Mouse (Mus musculus) embryonic facial prominence, embryonic 11.5 days (tissue): ENCODE measurements around the gene Tspan12. TPM values are rescaled to one million over a fixed set of nuclear protein-coding genes. Genes with fewer than 3 reads are reported as not detected.

Source experiments
- ATAC-seq: fragments of 200-750 bp; cut with Nextera tagmentation; replicated peaks from 2 replicates; pipeline ENCODE4 v1.8.0; 2017; ENCODE audit warnings: low read depth; ENCODE audit not compliant: insufficient number of reproducible peaks, low FRiP score, low TSS enrichment
- DNase-seq: peaks from one replicate; pipeline ENCODE4 v3.0.0-alpha.2; 2015; ENCODE audit warnings: low spot score
- H3K27ac ChIP-seq: fragments of 300-500 bp; sonication (generic); replicated peaks from 2 replicates; pipeline ENCODE4 v1.5.1; 2014; ENCODE audit warnings: mild to moderate bottlenecking, low read depth, low read length, control low read depth
- H3K27me3 ChIP-seq: fragments of 300-500 bp; sonication (generic); 2 replicates; pipeline ENCODE4 v1.6.1; 2014; ENCODE audit warnings: mild to moderate bottlenecking, low read length, moderate library complexity, mixed read lengths; ENCODE audit not compliant: control insufficient read depth, insufficient read depth
- H3K36me3 ChIP-seq: fragments of 300-500 bp; sonication (generic); replicated peaks from 2 replicates; pipeline ENCODE4 v1.6.1; 2014; ENCODE audit warnings: low read depth, mild to moderate bottlenecking, low read length, moderate library complexity, mixed read lengths; ENCODE audit not compliant: control insufficient read depth, insufficient read depth
- H3K4me1 ChIP-seq: fragments of 300-500 bp; sonication (generic); 2 replicates; pipeline ENCODE4 v1.6.1; 2014; ENCODE audit warnings: low read length, mixed read lengths; ENCODE audit not compliant: control insufficient read depth, insufficient read depth
- H3K4me2 ChIP-seq: fragments of 300-500 bp; sonication (generic); 2 replicates; pipeline ENCODE4 v1.6.1; 2014; ENCODE audit warnings: low read depth, mild to moderate bottlenecking, control low read depth, low read length, moderate library complexity
- H3K4me3 ChIP-seq: fragments of 300-500 bp; sonication (generic); 2 replicates; pipeline ENCODE4 v1.5.1; 2014; ENCODE audit warnings: low read depth, low read length, control low read depth
- H3K9ac ChIP-seq: fragments of 300-500 bp; sonication (generic); replicated peaks from 2 replicates; pipeline ENCODE4 v1.6.1; 2014; ENCODE audit warnings: mild to moderate bottlenecking, control low read depth, low read length
- H3K9me3 ChIP-seq: fragments of 300-500 bp; sonication (generic); replicated peaks from 2 replicates; pipeline ENCODE4 v1.6.1; 2016; ENCODE audit warnings: mild to moderate bottlenecking, low read length, inconsistent platforms, mixed read lengths; ENCODE audit not compliant: control insufficient read depth
- WGBS: fragments of 180-500 bp; shearing (Covaris S2); extraction: QIAGEN DNeasy Blood & Tissue Kit; methylation state at CpG from one replicate; pipeline ENCODE4 v1.1.7; 2014; 5-methylcytosine and 5-hydroxymethylcytosine counted together
- polyA plus RNA-seq: library from polyadenylated mRNA; unstranded; fragments of >200 nt; fragmentation: Nextera tagmentation; extraction: Ambion mirVana; gene quantifications from 2 replicates; pipeline ENCODE4 v1.2.1, GENCODE M21; 2014

Tspan12 gene
- polyA plus RNA-seq, 1 experiment from 2014 or later = 63.9 TPM

DNA sequence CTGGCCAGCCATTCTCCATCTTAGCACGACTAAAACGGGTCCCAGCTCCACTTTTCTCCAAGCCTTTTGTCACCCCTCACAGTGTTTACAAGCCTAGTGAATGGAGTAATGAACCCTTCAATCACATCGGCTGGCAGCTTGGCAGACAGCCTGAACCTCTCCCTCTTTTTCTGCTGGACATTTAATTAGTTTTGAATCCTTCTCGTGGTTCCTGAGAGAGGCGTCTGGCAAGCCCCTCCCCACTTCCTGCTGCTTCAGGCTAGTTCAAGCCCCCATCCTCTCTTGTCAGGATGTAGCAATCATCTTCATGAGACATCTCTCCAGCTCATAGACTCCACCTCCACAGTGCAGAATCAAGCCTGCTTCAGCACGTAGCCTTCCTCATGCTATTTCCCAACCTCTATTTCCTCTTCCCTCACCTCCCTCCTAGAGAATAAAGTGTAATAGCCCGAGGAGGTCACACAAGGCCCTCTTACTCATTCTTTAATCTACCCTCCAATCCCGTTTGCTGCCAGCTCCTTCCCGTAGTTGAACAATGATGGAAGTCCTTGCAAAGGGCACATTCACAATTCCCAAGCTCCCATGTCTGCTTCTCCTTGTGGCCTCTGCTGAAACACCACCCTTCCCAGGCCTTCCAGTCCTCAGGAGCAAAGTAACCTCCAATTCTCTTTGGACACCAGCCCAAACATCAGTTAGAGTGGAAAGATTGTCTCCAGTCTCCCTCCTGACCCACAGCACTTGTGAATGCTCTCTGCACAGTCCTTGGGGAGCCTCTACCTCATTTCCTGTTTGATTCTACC is 12.1 kb downstream of the Tspan12 start:
- 0 out of 2 replicates have a peak, but pooled peaks have one; percentile 62 for ATAC-seq
- H3K36me3 ChIP-seq = no peaks in the 10 kb centered on the region
- DNase-seq = no peak
- H3K27ac ChIP-seq = no peak overlapping the region
- H3K4me1 ChIP-seq = peaks cover 3% of the 10 kb centered on the region; the same call in 1 of the 2 replicates
- no peaks in the 10 kb centered on the region for H3K9me3 ChIP-seq
- no peaks in the 10 kb centered on the region for H3K27me3 ChIP-seq
- no peak overlapping the region for H3K4me2 ChIP-seq
- H3K4me3 ChIP-seq = no peak overlapping the region
- 33% methylated on average over 9 of the region's 9 CpGs for WGBS
- H3K9ac ChIP-seq = no peak overlapping the region

DNA sequence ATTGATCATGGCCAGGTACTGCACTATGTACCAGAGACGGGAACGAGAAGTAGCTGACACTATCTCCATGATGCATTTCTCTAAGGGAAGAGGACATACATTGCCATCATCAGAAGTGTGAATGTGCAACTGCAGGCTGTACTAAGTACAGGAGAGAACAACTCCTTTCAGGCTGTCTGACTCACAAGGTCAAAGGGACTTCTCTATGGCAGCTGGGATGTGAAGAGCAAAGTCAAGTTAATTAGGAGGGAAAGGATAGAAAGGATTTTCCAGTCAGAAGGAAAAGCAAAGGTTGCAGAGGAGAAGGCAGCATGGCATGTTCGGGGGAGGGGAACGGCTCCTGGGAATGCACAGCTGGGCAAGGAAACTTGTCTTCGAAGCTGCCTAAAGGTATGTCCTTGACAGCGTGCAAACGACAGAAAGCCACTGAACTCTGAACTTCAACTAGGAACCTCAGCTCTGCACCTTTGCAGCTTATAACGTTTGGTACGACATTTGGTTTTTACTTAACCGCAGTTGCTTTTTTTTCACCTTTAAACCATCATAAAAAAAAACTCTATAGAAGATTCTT is 13.0 kb downstream of the Tspan12 start:
- Histone ChIP-seq H3K36me3 (no peaks in the 10 kb centered on the region), H3K4me2 (no peak overlapping the region), H3K4me1 (peaks cover 3% of the 10 kb centered on the region; the same call in 1 of the 2 replicates), H3K9ac (no peak overlapping the region), H3K27ac (no peak overlapping the region), H3K9me3 (no peaks in the 10 kb centered on the region), H3K4me3 (no peak overlapping the region), H3K27me3 (no peaks in the 10 kb centered on the region)
- 65% methylated on average over 10 of the region's 10 CpGs for WGBS
- DNase-seq (no peak), ATAC-seq (no peak)

- Histone ChIP-seq H3K9me3 (no peaks in the 10 kb centered on the region), H3K36me3 (no peaks in the 10 kb centered on the region), H3K27me3 (no peaks in the 10 kb centered on the region), H3K9ac (no peak overlapping the region), H3K4me2 (no peak overlapping the region), H3K4me3 (no peak overlapping the region), H3K4me1 (no peaks in the 10 kb centered on the region), H3K27ac (no peak overlapping the region)
- no peak for ATAC-seq
- no peak for DNase-seq
- 89% methylated on average over 4 of the region's 4 CpGs for WGBS
Observed at GRCm38 (mm10) chr6:21833531-21833930, 18.8 kb downstream of the Tspan12 start.

DNA sequence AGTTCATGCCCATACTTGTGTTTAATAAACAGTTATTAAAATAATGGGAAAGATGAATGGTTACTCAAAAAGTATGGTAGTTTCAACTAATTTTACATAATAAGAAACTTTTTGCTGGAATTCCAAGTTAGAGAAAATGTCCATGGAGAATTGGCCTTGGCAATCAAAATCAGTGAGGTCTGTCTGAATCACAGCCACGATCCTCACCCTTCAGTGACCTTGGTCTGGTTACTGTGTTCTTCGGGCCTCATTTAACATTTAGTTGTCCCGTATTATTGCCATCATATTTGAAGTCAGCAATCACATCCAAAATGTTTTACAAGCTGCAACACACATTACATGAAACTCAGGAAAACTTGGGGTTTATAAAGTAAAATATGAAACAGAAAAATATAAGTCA is 20.4 kb downstream of the Tspan12 start:
- H3K9me3 ChIP-seq = no peaks in the 10 kb centered on the region
- DNase-seq = no peak
- ATAC-seq = no peak
- 77% methylated on average over 3 of the region's 3 CpGs for WGBS
- no peaks in the 10 kb centered on the region for H3K4me1 ChIP-seq
- H3K9ac ChIP-seq = no peak overlapping the region
- no peak overlapping the region for H3K4me2 ChIP-seq
- H3K27ac ChIP-seq = no peak overlapping the region
- no peaks in the 10 kb centered on the region for H3K27me3 ChIP-seq
- no peak overlapping the region for H3K4me3 ChIP-seq
- H3K36me3 ChIP-seq = no peaks in the 10 kb centered on the region; the same call in 1 of the 2 replicates

- Histone ChIP-seq H3K27me3 (no peaks in the 10 kb centered on the region), H3K4me1 (no peaks in the 10 kb centered on the region), H3K4me3 (no peak overlapping the region), H3K4me2 (no peak overlapping the region), H3K36me3 (no peaks in the 10 kb centered on the region; the same call in 1 of the 2 replicates), H3K9ac (no peak overlapping the region), H3K9me3 (no peaks in the 10 kb centered on the region), H3K27ac (no peak overlapping the region)
- WGBS = 77% methylated on average over 6 of the region's 6 CpGs
- DNase-seq = no peak
- ATAC-seq = no peak
Observed at GRCm38 (mm10) chr6:21830931-21831330, 21.4 kb downstream of the Tspan12 start.

GRCm38 (mm10) chr6:21829930-21830329 is 22.4 kb downstream of the Tspan12 start:
- Histone ChIP-seq H3K4me1 (no peaks in the 10 kb centered on the region), H3K36me3 (no peaks in the 10 kb centered on the region; the same call in 1 of the 2 replicates), H3K27ac (no peak overlapping the region), H3K9ac (no peak overlapping the region), H3K4me3 (no peak overlapping the region), H3K27me3 (no peaks in the 10 kb centered on the region), H3K4me2 (no peak overlapping the region), H3K9me3 (no peaks in the 10 kb centered on the region)
- WGBS = 74% methylated on average over 7 of the region's 7 CpGs
- ATAC-seq = no peak
- DNase-seq = no peak

GRCm38 (mm10) chr6:21828437-21828836 is 23.9 kb downstream of the Tspan12 start:
- H3K4me3 ChIP-seq = no peak overlapping the region
- H3K27ac ChIP-seq = no peak overlapping the region
- H3K4me1 ChIP-seq = no peaks in the 10 kb centered on the region
- no peak overlapping the region for H3K4me2 ChIP-seq
- DNase-seq (no peak), ATAC-seq (no peak)
- H3K27me3 ChIP-seq = no peaks in the 10 kb centered on the region
- no peaks in the 10 kb centered on the region; the same call in 1 of the 2 replicates for H3K36me3 ChIP-seq
- 83% methylated on average over 4 of the region's 4 CpGs for WGBS
- H3K9ac ChIP-seq = no peak overlapping the region
- no peaks in the 10 kb centered on the region for H3K9me3 ChIP-seq

DNA sequence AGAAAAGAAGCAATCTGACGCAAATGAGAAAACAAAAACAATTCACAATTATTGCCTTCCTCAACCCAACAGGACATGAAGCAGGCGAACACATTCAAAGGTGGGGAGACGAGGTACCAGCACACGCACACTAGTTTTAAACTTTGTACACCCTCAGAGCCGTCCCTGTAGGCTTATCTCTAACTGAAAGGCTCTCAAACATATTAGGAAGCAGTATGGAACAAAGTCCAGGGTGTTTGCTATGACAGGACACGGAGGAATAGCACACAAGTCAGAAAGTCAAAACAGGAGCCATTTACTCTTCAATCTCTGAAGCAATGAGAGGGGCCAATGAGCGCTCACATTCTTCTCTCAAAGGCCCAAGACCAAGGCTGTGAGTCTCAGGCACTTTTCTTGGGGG is 24.3 kb downstream of the Tspan12 start:
- ATAC-seq (no peak), DNase-seq (no peak)
- 86% methylated on average over 7 of the region's 7 CpGs for WGBS

More for the DNA sequence above, 24.3 kb downstream of the Tspan12 start:
- Histone ChIP-seq H3K9me3 (no peaks in the 10 kb centered on the region), H3K9ac (no peak overlapping the region), H3K27me3 (no peaks in the 10 kb centered on the region), H3K4me3 (no peak overlapping the region), H3K4me2 (no peak overlapping the region), H3K27ac (no peak overlapping the region), H3K4me1 (no peaks in the 10 kb centered on the region), H3K36me3 (no peaks in the 10 kb centered on the region; the same call in 1 of the 2 replicates)
